Mouse (Mus musculus): ENCODE measurements around the gene Oprd1. TPM values are rescaled to one million over a fixed set of nuclear protein-coding genes. Genes with fewer than 3 reads are reported as not detected.

Oprd1 gene
- polyA plus RNA-seq, 2 experiments = 0.04 TPM; not detected in 1

- ATAC-seq (ENCODE audit: insufficient read depth) = no peak
- H3K9me3 ChIP-seq (ENCODE audit: control insufficient read depth, low read length) = no peaks in the 10 kb centered on the region
- H3K9ac ChIP-seq (replicated peaks) = no peak overlapping the region
- no peaks in the 10 kb centered on the region for H3K36me3 ChIP-seq (replicated peaks; ENCODE audit: control insufficient read depth, insufficient read depth, low read depth)
- no peaks in the 10 kb centered on the region for H3K4me1 ChIP-seq (replicated peaks; ENCODE audit: control insufficient read depth in 2 of 2, insufficient read depth in 2 of 2, low read length in 1 of 2)
- H3K4me2 ChIP-seq (ENCODE audit: low read depth) = no peak overlapping the region
- no peak overlapping the region for H3K27ac ChIP-seq
- no peak for DNase-seq (ENCODE audit: low read depth in 3 of 3, low spot score in 3 of 3)
- no peak overlapping the region for H3K4me3 ChIP-seq (ENCODE audit: insufficient read depth in 1 of 2, low read depth in 2 of 2, low read length in 2 of 2)
- WGBS (ENCODE audit: insufficient replicate concordance) = 88% methylated on average over 3 of the region's 3 CpGs
- H3K27me3 ChIP-seq (ENCODE audit: control insufficient read depth, insufficient read depth, low read length) = no peaks in the 10 kb centered on the region
- TF ChIP-seq CTCF (IDR thresholded peaks at IDR 0.05; ENCODE audit: low read depth) (no peak), EP300 (IDR thresholded peaks at IDR 0.05; ENCODE audit: low read depth) (no peak)
Measured at GRCm38 (mm10) chr4:132169271-132169670, 25.0 kb upstream of the Oprd1 start.

GRCm38 (mm10) chr4:132167436-132167835, 23.1 kb upstream of the Oprd1 start:
- Histone ChIP-seq H3K9me3 (ENCODE audit: control insufficient read depth, low read length) (no peaks in the 10 kb centered on the region), H3K4me3 (ENCODE audit: insufficient read depth in 1 of 2, low read depth in 2 of 2, low read length in 2 of 2) (no peak overlapping the region), H3K27me3 (ENCODE audit: control insufficient read depth, insufficient read depth, low read length) (no peaks in the 10 kb centered on the region), H3K4me1 (replicated peaks; ENCODE audit: control insufficient read depth in 2 of 2, insufficient read depth in 2 of 2, low read length in 1 of 2) (no peaks in the 10 kb centered on the region), H3K9ac (replicated peaks) (no peak overlapping the region), H3K4me2 (ENCODE audit: low read depth) (no peak overlapping the region), H3K27ac (no peak overlapping the region), H3K36me3 (replicated peaks; ENCODE audit: control insufficient read depth, insufficient read depth, low read depth) (no peaks in the 10 kb centered on the region)
- 63% methylated on average over 3 of the region's 3 CpGs for WGBS (ENCODE audit: insufficient replicate concordance)
- DNase-seq (ENCODE audit: low read depth in 3 of 3, low spot score in 3 of 3) (no peak), ATAC-seq (ENCODE audit: insufficient read depth) (no peak)
- no peak for TF ChIP-seq CTCF (IDR thresholded peaks at IDR 0.05; ENCODE audit: low read depth)
- TF ChIP-seq EP300 (IDR thresholded peaks at IDR 0.05; ENCODE audit: low read depth) = no peak

GRCm38 (mm10) chr4:132166350-132167290, 22.3 kb upstream of the Oprd1 start:
- no peak for ATAC-seq (ENCODE audit: insufficient read depth)
- H3K27me3 ChIP-seq (ENCODE audit: control insufficient read depth, insufficient read depth, low read length) = no peaks in the 10 kb centered on the region
- H3K4me1 ChIP-seq (replicated peaks; ENCODE audit: control insufficient read depth in 2 of 2, insufficient read depth in 2 of 2, low read length in 1 of 2) = no peaks in the 10 kb centered on the region
- no peak overlapping the region for H3K4me3 ChIP-seq (ENCODE audit: insufficient read depth in 1 of 2, low read depth in 2 of 2, low read length in 2 of 2)
- TF ChIP-seq CTCF (IDR thresholded peaks at IDR 0.05; ENCODE audit: low read depth) (no peak), EP300 (IDR thresholded peaks at IDR 0.05; ENCODE audit: low read depth) (no peak)
- DNase-seq (ENCODE audit: low read depth in 3 of 3, low spot score in 3 of 3) = no peak
- H3K9me3 ChIP-seq (ENCODE audit: control insufficient read depth, low read length) = no peaks in the 10 kb centered on the region
- H3K9ac ChIP-seq (replicated peaks) = no peak overlapping the region
- no peaks in the 10 kb centered on the region for H3K36me3 ChIP-seq (replicated peaks; ENCODE audit: control insufficient read depth, insufficient read depth, low read depth)
- 54% methylated on average over 16 of the region's 16 CpGs for WGBS (ENCODE audit: insufficient replicate concordance)
- H3K4me2 ChIP-seq (ENCODE audit: low read depth) = no peak overlapping the region
- no peak overlapping the region for H3K27ac ChIP-seq

- no peak overlapping the region for H3K27ac ChIP-seq
- H3K4me1 ChIP-seq (replicated peaks; ENCODE audit: control insufficient read depth in 2 of 2, insufficient read depth in 2 of 2, low read length in 1 of 2) = no peaks in the 10 kb centered on the region
- 60% methylated on average over 14 of the region's 14 CpGs for WGBS (ENCODE audit: insufficient replicate concordance)
- ATAC-seq (ENCODE audit: insufficient read depth) = no peak
- no peak overlapping the region for H3K4me2 ChIP-seq (ENCODE audit: low read depth)
- H3K4me3 ChIP-seq (ENCODE audit: insufficient read depth in 1 of 2, low read depth in 2 of 2, low read length in 2 of 2) = no peak overlapping the region
- no peaks in the 10 kb centered on the region for H3K9me3 ChIP-seq (ENCODE audit: control insufficient read depth, low read length)
- no peak for TF ChIP-seq EP300 (IDR thresholded peaks at IDR 0.05; ENCODE audit: low read depth)
- no peak for TF ChIP-seq CTCF (IDR thresholded peaks at IDR 0.05; ENCODE audit: low read depth)
- no peak for DNase-seq (ENCODE audit: low read depth in 3 of 3, low spot score in 3 of 3)
- H3K27me3 ChIP-seq (ENCODE audit: control insufficient read depth, insufficient read depth, low read length) = no peaks in the 10 kb centered on the region
- H3K36me3 ChIP-seq (replicated peaks; ENCODE audit: control insufficient read depth, insufficient read depth, low read depth) = no peaks in the 10 kb centered on the region
- no peak overlapping the region for H3K9ac ChIP-seq (replicated peaks)
Measured at GRCm38 (mm10) chr4:132165691-132166090, 21.4 kb upstream of the Oprd1 start.

- Histone ChIP-seq H3K9me3 (ENCODE audit: control insufficient read depth, low read length) (no peaks in the 10 kb centered on the region), H3K27ac (no peak overlapping the region), H3K4me2 (ENCODE audit: low read depth) (no peak overlapping the region), H3K36me3 (replicated peaks; ENCODE audit: control insufficient read depth, insufficient read depth, low read depth) (no peaks in the 10 kb centered on the region), H3K4me3 (ENCODE audit: insufficient read depth in 1 of 2, low read depth in 2 of 2, low read length in 2 of 2) (no peak overlapping the region), H3K27me3 (ENCODE audit: control insufficient read depth, insufficient read depth, low read length) (no peaks in the 10 kb centered on the region), H3K9ac (replicated peaks) (no peak overlapping the region), H3K4me1 (replicated peaks; ENCODE audit: control insufficient read depth in 2 of 2, insufficient read depth in 2 of 2, low read length in 1 of 2) (no peaks in the 10 kb centered on the region; a peak in 1 of 4 replicates)
- 57% methylated on average over 12 of the region's 12 CpGs for WGBS (ENCODE audit: insufficient replicate concordance)
- no peak for DNase-seq (ENCODE audit: low read depth in 3 of 3, low spot score in 3 of 3)
- no peak for ATAC-seq (ENCODE audit: insufficient read depth)
- TF ChIP-seq CTCF (IDR thresholded peaks at IDR 0.05; ENCODE audit: low read depth) = no peak
- TF ChIP-seq EP300 (IDR thresholded peaks at IDR 0.05; ENCODE audit: low read depth) = no peak
Measured at GRCm38 (mm10) chr4:132156941-132157622, 12.8 kb upstream of the Oprd1 start.

Data from liver, embryonic 14.5 days (tissue).